Mouse (Mus musculus): ENCODE results near the gene Pip5k1c.

Pip5k1c gene

DNA sequence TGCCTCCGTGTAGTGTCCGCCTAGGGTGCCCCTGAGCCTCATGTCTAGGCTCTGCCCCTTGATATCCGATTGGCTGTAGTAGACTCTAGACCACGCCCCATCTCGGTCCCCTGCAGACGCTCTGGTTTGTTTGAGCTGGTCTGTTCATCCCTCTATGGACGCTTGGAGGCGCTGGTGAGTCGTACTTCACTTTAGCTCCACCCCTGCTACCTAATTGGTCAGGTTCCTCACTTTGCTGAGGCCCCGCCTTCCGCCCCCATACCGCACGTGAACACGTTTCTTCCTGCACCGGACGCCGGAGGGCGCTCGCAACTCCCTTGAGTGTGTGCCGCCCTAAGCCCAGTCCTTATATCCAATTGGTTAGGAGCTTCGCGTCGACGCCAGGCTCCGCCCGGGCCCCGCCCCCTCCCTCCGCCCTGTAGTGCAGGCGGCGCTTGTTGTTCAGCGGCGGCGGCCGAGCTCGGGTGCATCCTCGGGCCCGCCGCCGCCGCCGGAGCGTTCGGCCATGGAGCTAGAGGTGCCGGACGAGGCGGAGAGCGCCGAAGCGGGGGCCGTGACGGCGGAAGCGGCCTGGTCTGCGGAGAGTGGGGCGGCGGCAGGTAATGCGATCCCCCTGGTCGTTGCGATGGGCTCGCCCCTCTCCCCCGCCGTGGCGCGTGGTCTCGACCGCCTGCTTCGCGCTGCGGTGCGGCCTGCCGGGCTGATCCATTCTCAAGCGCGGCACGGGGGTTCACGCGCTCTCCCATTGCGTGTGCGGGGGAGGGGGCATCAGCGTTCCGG lies at the start of gene Pip5k1c:
Gene Pip5k1c (plus strand): TSS at position 410 of the 780 bp plus-strand sequence.
- in situ Hi-C loops (cut with MboI): loop anchor here (10.0 kb wide), 1 partner anchor 52 kb away; the partner anchor contains the start of gene Gipc3

- in situ Hi-C loops (cut with MboI): no loop called here
Observed at GRCm38 (mm10) chr10:81244146-81244545, 48.6 kb upstream of the Pip5k1c start.

- in situ Hi-C loops (cut with MboI): no loop called here
Observed at GRCm38 (mm10) chr10:81244595-81244994, 48.2 kb upstream of the Pip5k1c start.

DNA sequence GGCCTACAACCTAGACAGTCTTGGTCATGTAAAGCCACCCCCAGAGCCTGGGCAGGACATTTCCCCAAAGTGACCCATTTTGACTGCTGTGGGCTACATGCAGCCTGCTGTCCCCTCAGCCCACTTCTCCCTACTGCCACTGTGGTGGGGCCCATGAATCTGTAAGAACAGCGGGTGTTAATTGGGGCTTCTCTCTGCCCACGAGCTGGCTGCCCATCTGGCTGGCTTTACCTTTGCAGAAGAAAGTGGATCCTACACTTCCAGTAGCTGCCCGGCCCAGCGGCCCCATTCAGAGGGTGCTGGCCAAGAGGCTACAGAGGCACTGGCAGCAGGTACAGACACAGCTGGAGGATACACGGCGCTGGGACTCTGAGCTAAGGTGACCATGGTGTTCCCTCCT lies 47.6 kb upstream of the Pip5k1c start:
- in situ Hi-C loops (cut with MboI): no loop called here

DNA sequence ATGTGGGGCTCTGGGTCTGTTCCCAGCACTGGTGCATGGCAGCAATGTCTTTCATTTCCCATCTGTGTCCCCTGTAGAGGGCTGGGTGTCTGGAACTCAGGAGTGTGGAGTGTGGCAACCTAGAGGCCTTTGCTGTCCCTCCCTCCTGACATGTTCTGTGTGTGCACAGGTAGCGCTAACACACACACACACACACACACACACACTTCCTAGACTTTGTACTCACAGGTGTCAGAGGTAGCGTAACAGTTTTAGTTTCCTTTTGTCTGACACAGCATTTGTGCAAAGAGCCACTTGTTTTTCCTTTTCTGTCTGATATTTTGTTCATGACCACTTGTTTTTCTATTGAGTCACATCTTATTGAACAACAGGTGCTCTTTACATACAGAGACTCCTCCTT lies 45.0 kb upstream of the Pip5k1c start:
- in situ Hi-C loops (cut with MboI): no loop called here

DNA sequence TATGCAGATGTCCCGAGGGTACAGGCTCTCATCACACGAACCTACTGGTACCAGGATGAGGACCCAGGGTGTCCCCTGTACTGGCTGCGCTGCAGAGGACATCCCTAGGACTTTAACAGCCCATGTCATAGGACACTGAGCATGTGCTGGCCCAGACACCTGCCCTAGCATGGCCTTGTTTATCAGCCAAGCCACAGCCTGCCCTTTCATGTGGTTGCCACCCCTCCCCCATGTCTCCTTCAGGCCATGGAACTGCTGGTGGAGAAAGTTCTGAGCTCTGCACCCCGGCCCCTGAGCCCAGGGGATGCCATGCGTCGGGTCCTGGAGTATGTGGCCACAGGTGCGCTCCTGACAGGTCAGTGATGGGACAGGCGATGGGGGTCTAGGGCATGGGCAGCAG lies 43.3 kb upstream of the Pip5k1c start:
- in situ Hi-C loops (cut with MboI): no loop called here

GRCm38 (mm10) chr10:81252424-81253419 lies 40.0 kb upstream of the Pip5k1c start, which contains the start of gene Matk:
Gene Matk (plus strand): TSS chr10:81252935.
- in situ Hi-C loops (cut with MboI): no loop called here

DNA sequence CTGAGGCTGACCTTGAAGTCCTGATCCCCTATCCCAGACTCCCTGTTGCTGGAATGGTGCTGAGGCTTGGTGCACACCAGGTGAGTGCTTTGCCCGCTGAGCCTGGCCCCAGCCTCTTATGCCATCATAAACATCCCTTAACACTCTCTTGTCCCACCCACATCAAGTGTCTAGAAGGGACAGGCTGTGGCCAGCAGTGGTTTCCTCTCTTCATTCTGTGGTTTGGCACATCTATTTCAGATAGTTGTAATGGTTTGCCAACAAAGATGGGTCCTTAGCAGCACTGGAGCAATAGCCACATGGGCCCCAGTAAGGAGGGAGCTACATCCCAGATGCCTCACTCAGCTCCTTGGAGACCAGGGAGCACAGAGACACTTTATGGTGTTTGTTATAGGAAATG lies 37.9 kb upstream of the Pip5k1c start:
- in situ Hi-C loops (cut with MboI): no loop called here

DNA sequence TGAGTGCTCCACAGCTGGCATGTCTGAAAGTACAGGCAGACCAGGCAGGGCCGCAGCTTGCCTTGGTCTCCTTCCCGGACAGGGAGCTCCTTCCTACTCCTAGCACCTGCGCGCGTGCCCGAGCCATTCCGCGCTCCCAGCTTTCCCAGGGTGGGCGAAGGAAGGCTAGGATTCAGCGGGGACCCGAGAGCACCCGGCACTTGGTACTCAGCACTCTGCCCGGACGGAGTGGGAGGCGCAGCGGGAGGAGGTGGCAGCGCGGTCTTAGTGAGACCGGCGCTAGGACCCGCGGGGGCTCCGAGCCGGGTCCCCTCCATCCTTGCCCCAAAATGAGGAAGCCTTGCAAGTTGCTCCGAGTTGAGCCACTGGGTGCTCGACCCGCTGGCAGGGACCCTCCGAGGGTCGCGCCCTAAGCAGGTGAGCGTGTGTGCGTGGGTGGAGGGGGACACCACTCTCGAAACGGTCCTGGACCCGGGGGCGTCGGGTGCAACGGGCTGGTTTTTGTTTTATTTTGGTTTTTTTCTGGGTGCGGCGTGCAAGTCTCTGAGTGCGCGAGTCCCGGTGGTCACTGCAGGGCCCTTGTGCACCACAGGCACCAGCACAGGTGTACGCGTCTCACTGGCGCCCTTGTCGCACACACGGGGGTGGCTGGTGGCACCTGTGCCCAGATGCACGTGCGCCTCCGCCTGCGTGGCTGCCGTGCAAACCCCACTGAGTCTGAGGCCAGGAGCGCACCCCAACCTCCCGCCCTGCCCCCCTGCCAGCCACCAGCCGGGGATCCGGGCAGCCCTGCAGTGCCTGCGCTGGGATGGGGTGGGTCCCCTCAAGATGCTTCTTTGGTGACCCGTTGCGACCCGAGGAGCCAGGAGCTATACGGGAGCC lies 35.4 kb upstream of the Pip5k1c start:
- in situ Hi-C loops (cut with MboI): no loop called here

GRCm38 (mm10) chr10:81259225-81259884 lies 33.4 kb upstream of the Pip5k1c start:
- in situ Hi-C loops (cut with MboI): no loop called here

- in situ Hi-C loops (cut with MboI): no loop called here
Observed at GRCm38 (mm10) chr10:81261025-81261424, 31.7 kb upstream of the Pip5k1c start.

DNA sequence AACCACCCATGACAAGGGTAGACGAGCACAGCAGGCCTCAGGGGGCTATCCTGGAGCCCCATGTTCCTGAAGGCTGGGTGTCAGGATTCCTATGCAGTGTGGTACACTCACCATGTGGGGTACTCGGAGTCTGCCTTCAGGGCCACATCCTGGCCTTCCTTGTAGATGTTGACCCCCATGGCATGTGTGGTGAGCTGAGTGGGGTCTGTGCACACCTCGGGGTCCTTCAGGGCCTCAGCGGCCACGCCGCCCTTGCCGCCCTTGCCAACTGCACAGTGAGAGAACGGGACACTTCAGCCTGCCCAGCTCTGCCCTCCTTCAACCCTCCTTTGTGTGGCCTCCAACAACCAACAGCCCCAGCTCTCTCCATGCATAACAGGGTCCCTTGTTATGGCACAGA lies 27.2 kb upstream of the Pip5k1c start:
- in situ Hi-C loops (cut with MboI): no loop called here

GRCm38 (mm10) chr10:81266211-81267105 lies 26.3 kb upstream of the Pip5k1c start, which contains the start of the genes Mrpl54 and Apba3:
Gene Mrpl54 (minus strand): TSS chr10:81266934.
Gene Apba3 (plus strand): TSS chr10:81266960.
- in situ Hi-C loops (cut with MboI): no loop called here

GRCm38 (mm10) chr10:81268056-81268455 lies 24.7 kb upstream of the Pip5k1c start:
- in situ Hi-C loops (cut with MboI): no loop called here

GRCm38 (mm10) chr10:81268643-81269412 lies 23.9 kb upstream of the Pip5k1c start:
- in situ Hi-C loops (cut with MboI): no loop called here

DNA sequence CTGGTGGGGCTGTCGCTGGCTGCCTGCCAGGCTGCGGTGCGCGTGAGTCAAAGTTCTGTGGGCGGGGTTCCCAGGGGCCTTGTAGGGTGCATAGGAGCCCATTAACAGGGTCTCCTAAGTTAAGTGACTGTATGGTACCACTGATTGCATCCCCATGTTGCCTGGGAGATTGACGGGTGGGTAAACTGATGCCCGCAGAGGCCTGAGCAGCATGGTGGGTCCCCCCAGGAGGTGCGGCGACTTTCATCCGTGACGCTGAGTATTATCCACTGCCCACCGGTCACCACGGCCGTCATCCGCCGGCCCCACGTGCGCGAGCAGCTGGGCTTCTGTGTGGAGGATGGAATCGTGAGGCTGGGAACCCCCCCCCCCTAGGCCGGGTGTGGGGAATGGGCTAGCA lies 20.4 kb upstream of the Pip5k1c start:
- in situ Hi-C loops (cut with MboI): no loop called here

DNA sequence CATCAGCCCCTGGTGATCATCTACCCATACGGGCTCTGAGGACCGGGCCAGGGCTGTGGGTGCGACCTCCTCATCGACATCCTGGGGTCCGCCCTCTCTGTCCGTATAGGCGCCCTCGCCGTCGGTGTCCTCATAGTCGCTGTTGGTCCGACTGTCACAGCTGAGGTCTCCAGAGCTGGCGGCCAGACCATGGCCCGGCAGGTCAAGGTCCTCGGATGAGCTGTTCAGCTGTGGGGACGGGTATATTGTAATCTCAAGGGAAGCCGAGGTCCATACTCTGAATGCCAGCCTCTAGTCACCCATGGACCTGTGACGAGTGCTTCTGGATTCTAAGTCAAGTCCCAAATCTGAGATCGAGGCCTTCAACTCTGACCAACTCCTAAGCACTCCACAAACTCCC lies 18.9 kb upstream of the Pip5k1c start:
- in situ Hi-C loops (cut with MboI): no loop called here

DNA sequence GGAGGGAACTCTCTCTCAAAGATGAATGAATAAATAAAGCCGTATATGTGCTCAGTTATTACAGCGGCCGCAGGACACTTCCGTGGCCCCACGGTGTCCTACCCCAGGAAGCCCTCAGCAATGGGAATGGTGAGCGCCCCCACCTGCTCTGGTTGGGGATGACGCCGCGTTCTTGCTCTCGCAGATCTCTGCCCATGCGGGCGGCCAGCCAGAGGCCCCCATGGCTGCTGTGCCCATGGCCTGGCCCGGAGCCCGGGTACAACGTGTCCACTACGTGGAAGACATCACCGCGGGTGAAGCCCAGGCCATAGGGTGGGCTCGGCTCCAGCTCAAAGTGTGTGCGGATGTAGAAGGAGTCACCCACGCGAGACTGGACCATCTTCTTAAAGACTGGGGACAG lies 15.1 kb upstream of the Pip5k1c start:
- in situ Hi-C loops (cut with MboI): no loop called here

DNA sequence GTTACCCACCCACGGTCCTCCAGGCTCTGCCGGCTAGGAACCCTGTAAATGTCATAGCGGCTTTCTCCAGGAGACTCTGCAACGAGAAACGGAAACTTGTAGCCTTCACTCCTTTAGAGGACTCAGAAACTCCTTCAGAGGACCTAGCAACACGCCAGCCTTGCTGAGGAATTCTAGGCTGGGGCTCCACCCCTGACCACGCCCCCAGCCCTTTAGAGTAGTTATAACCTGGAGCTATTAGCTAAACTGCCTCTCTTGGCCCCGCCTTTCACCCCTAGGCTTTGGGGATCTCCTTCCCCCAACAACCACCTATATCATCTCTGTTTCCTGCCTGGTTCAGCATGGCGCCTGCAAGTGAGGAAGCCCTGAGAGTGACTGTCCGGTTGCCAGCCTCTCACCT lies 13.3 kb upstream of the Pip5k1c start:
- in situ Hi-C loops (cut with MboI): no loop called here
